Mouse (Mus musculus) megakaryocyte, embryonic 14.5 days (primary cell): ENCODE measurements around the gene Sdccag8.

Source experiments
- FLI1 ChIP-seq: IDR thresholded peaks from 2 replicates; pipeline ENCODE4 v1.6.1; 2012; ENCODE audit warnings: low read length, inconsistent platforms, mixed read lengths
- GATA1 ChIP-seq: IDR thresholded peaks from 3 replicates; pipeline ENCODE4 v1.6.1; 2012; ENCODE audit warnings: mixed read lengths, low read length, inconsistent platforms, borderline replicate concordance

DNA sequence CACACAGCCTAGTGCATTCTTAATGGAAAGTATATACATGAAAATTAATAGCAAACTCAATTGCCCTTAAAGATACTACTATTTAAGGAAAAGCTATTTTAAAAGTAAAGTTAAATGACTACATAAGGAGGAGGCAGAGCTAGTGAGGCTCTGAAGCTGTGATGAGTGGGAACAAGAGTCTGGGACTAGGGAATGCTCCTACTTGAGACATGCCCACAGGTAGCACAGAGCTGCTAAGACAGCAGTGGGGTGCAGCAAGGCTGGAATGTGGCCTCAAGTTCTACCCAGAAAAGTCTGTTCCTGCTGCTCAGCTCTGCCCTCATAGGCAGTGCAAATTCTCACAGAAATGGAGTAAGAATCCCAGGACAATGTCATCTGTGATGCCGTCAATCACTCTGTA is 216.7 kb downstream of the Sdccag8 start:
- TF ChIP-seq GATA1 (no peak), FLI1 (no peak)
